Mouse (Mus musculus): ENCODE measurements around the gene Numb.

Numb gene

GRCm38 (mm10) chr12:83852512-83853213 lies 69.1 kb downstream of the Numb start:
- DNase-seq: no peak

DNA sequence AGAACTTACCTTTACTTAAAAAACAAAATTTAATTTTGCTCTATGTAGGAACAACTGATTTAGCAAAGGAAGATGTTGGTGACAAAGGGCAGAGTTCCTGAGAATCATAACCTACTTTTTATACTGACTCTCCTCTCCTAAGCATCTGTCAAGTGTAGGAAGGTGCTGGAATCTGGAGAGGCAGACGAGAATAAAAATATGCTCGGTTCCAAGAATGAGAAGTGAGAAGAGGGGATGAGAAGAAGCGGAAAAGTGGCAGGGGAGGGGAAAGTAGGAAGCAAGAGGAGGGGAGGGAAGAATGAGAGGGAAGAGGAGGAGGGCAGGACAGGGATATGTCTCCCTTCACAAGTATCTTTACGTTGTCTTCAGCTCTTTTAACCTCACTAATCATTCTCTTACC lies 71.4 kb downstream of the Numb start:
- no peak for DNase-seq

GRCm38 (mm10) chr12:83848595-83849231 lies 73.0 kb downstream of the Numb start:
- no peak for DNase-seq

DNA sequence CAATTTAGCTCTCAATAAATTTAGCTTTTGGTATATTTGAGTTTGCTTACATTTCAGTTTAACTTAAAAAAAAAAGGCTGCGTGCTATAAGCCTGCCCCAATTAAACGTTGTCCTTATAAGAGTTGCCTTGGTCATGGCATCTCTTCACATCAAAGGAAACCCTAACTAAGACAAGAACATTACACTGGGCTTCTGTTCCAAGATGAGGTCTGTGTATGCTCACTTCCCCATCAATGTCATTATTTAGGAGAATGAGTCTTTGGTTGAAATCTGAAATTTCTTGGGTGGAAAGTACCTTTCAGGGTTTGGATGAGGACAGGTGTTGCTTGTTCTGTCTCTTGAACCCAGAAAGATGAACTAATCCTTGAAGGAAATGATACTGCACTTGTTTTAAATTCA lies 73.9 kb downstream of the Numb start:
- no peak for DNase-seq

DNA sequence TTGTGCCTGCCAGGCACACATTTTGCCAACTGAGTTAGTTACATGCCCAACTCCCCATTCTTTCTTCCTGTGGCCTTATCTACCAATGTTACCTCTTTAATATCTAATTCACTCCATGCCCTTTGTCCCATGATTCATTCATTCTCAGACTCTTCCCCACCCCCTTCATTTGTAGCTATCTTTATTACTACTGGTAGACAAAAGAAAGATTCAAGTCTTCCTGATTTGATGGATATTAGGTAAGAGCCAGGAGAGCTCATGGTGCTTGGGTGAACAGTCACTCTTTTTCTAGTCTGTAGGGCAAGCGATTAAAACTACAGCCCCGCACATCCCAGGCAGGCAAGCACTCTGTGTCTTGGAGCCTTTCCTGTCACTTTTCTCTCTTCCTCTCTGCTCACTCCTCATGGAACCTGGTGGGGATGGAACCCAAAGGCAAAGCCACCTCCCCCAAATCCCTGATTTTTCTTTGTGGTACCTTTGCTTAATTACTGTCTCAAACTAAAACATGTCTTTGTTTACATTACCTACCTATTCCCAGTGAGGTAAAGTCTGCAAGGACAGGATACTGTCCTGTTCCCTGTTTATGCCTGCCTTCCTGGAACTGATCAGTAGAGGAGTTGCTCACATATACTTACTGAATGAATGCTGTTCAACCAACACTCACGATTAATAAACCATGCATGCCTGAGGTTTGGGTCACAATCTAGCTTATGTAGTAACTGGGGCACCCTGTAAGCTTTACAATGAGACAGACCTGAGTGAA lies 78.9 kb downstream of the Numb start:
- DNase-seq: no peak

DNA sequence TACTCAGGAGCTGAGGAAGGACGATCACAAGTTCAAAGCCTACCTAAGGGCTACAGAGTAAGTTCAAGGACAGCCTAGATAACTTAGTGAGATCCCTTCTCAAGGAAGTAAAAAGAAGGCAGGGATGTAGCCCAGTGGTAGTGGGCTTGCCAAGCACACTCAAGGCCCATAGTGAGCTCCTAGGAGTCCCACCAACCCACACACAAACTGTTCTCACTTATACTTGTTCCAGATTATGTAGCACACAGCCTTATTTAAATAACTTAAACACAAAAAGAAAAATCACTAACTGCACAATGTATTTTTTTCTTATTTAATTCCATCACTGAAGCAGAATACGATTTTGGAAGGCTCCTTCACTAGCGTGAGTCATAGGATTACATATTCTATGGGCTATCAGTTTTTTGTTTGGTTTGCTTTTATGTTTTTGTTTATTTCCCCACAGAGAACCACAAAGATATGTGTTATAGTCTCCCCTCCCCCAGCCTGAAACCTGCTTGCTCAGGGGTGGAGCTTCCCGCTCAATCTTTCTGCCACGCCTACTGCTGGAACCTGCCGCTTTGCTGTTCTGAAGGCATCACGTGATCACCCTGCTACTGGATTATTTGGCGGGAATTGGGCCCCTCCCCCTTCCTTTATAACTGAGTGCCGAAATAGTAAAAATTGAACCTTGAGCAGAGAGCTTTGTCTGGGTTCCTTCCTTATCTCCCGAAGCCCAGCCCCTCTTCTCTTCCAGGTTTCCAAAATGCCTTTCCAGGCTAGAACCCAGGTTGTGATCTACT lies 80.1 kb downstream of the Numb start:
- no peak for DNase-seq

GRCm38 (mm10) chr12:83833979-83834378 lies 87.8 kb downstream of the Numb start:
- no peak for DNase-seq

GRCm38 (mm10) chr12:83830424-83830823 lies 91.3 kb downstream of the Numb start:
- DNase-seq: no peak

- no peak for DNase-seq
These were observed 105.1 kb downstream of the Numb start for GRCm38 (mm10) chr12:83816616-83817015.

GRCm38 (mm10) chr12:83811901-83812300 lies 109.8 kb downstream of the Numb start:
- DNase-seq: no peak

DNA sequence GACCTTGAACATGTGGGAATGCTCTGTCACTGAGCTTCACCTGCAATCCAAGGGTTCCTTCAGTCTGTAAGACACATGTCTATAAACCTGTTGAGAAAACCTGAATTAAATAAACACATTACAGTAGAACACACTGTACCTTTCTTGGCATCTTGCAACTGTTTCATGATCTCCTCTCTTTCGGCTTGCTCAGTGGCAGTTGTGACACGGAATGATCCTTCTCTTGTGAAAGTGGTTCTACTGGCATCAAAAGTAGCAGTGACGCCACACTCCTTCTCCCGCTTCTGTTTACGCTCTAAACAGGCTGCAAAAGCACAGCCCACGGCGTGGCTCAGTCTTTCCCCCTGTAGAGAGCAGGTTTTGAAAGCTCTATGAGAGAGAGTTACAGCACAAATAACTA lies 118.1 kb downstream of the Numb start:
- DNase-seq: no peak

- DNase-seq: peak; percentile 30 to 37
These were observed 120.8 kb downstream of the Numb start for GRCm38 (mm10) chr12:83800943-83801342.

DNA sequence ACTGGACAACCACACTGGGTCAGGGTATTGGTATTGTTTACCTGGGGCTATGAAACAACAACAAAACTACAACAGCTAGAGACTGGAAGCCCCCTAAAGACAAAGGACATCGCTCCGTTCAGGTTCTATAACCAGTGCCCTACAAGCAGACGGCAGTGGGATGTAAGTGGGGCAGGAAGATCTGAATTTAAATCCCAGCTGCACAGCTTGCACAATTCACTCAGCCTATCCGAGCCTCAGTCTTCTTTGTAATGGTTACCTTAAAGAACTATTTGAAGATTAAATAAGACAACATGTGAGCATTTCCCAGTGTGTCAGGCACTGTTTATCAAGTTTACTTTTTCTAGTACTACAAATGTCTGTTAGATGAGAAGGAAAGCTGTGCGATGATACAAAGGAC lies 123.4 kb downstream of the Numb start:
- DNase-seq: no peak

- no peak for DNase-seq
These were observed 126.1 kb downstream of the Numb start for GRCm38 (mm10) chr12:83795586-83795985.

- DNase-seq: no peak
These were observed 126.7 kb downstream of the Numb start for GRCm38 (mm10) chr12:83795051-83795450.

DNA sequence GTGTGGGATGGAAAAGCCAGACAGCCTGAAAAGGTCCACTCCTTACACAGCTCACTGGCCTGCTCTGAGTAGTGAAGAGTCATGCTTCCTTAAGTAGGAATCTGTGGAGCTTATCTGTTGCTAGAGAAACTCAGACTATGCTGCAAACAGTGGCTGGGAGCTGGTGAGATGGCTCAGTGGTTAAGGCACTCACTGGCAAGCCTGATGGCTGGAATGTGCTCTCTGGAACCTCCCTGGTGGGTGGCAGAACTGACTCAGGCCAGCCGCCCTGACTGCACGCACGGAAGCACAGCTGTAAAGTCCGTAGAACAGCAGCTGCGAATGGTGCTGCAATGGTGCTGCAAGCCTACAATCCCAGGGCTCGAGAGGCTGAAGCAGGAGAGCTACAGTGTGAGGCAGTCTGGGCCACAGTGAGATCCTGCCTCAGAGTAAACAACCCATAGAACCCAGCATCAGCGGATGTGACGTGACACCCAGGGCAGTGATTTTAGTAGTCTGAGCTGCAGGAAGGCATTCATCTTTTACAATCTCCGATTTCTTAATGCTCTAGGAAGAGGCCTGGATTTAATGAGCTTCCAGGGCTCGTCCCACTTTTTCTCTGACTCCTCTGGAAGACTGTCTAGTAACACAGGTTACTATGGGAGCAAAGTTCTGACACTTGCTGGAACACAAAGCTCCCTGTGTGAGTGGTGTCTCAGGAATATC lies 128.9 kb downstream of the Numb start:
- DNase-seq: no peak

DNA sequence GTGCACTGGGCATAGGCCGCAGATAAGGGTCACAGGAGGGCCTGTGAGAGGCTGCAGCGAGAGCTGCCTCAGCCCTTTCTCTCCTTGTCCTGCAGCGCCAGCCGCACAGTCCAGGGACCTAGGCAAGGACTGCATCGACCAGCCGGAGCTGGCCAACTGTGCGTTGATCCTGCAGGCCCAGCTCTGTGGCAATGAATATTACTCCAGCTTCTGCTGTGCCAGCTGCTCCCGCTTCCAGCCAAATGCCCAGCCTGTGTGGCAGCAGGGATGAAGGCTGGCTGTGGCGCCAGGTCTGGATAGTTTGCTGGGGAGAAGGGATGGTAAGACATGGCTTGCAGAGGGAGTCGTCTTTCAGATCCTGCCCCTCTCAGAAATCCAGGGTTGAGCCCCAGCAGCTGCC lies 130.0 kb downstream of the Numb start:
- DNase-seq: peak; percentile 44 to 52

DNA sequence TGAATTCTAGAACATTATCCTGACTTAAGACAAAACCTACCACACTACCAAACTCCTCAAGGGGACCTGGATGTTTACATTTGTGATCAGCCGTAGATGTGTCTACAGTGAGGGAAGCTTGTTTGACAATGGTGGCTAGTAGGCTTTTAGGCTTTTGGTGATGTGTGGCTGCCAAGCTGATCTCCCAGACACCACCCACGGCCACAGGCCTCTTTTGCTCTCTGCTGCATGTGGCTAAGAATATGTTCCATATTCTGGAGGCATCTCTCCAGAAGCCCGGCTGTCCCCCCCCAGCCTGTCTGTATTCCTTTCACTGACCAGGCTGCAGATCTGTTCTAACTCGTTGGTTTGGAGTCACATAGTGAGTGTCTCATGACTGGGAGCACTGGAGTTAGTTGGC lies 131.0 kb downstream of the Numb start:
- no peak for DNase-seq

GRCm38 (mm10) chr12:83789781-83790140 lies 132.0 kb downstream of the Numb start:
- DNase-seq: no peak

DNA sequence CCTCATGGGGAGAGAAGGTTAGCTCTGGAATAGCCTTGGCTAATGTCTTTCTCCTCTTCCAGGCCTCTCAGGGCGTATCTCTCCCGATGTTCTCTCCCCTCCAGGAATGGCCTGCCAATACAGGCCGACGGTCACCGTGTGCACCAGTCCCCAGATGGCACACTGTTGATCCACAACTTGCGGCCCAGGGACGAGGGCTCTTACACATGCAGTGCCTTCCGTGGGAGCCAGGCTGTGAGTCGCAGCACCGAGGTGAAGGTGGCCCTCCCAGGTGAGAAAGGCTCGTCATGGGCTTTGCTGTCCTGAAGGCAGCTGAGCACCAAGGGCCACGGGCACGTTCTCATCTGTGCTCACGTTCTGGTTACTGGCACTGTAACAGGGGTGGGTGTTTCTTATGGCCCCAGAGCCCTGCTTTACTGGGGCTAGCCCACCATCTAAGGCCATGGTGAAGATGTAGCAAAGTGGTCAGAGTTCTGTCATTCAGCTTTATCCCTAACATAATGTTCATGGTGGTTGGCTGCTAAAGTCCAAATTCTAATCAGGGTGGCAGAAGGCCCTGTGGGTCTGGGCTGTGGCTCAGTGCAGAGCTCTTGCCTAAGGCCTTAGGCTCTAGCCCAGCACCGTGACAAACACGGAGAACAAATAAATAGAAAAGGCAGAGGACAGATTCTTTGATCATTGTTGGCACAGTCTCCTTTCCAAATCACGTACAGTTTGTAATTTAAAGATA lies 132.5 kb downstream of the Numb start:
- no peak for DNase-seq

- DNase-seq: no peak
These were observed 136.4 kb downstream of the Numb start for GRCm38 (mm10) chr12:83785305-83785704.

GRCm38 (mm10) chr12:83782669-83783068 lies 139.1 kb downstream of the Numb start:
- DNase-seq: no peak
